Mouse (Mus musculus) sigmoid colon, adult 10 weeks (tissue): ENCODE measurements around the gene Pnpt1. TPM values are rescaled to one million over a fixed set of nuclear protein-coding genes. Genes with fewer than 3 reads are reported as not detected.

Experiments used
- polyA plus RNA-seq: library from polyadenylated mRNA; stranded (reverse); fragments of 350-450 nt; fragmentation: Illumina TruSeq; extraction: RNeasy Lipid Tissue Mini Kit (QIAGEN cat#74804); gene quantifications from one replicate; pipeline ENCODE4 v1.2.3, GENCODE M21; 2014; ENCODE audit warnings: low read depth, low replicate concordance

Pnpt1 gene
- polyA plus RNA-seq = 114 TPM

GRCm38 (mm10) chr11:29130385-29131355 lies at the start of gene Pnpt1:
Gene Pnpt1 (plus strand): TSS chr11:29130744.

GRCm38 (mm10) chr11:29172563-29173124 lies 42.1 kb downstream of the Pnpt1 start, which contains the start of gene Ppp4r3b:
Gene Ppp4r3b (plus strand): TSS chr11:29172890.

Other genes with a start within 250 kb of the Pnpt1 start
- 222 TPM for gene Ppp4r3b, start 42.1 kb downstream of the Pnpt1 start, polyA plus RNA-seq
- gene Cfap36, start 116.7 kb downstream of the Pnpt1 start, polyA plus RNA-seq = 53.9 TPM
- 11.9 TPM for gene Ccdc88a, start 242.9 kb downstream of the Pnpt1 start, polyA plus RNA-seq